Mouse (Mus musculus): ENCODE results near the gene Pard3b. TPM values are rescaled to one million over a fixed set of nuclear protein-coding genes. Genes with fewer than 3 reads are reported as not detected.

Pard3b gene
- polyA plus RNA-seq, 1 experiment from 2014 or later, result 11.4 TPM

DNA sequence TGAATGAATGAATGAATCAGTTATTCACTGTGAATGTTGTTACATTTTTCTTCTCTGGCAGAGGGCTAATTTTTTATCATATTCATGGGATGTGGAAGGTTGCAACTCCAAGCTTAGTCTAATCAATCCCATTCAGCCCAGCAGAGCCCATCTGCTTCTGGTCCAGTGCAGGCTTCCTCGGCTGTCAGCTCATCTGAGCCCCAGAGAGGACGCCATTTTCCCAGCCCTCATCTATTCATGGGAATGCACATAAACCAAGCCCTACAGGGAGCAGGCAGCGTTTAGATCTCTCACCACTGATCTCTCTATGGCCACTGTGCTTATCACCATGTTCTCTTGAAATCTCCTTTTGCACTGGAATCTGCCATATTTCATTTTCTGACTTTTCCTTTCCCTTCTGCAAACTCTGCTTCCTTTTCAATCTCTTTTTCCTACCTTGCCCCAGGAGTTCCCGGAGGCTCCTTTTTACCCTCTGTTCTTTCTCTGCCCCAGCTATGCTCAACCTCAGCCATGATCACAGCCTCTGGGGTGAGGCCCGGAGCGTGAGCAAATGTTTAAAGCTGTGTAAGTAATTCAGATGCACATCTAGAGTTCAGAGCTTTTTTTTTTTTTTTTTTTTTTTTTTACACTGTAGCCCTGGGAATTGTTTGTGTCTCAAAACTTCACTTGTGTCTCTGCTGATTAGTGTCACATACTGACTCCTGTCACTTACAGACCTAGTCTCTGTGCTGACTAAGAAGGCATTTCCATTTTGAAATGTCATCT, 241.3 kb downstream of the Pard3b start:
- WGBS, result 65% methylated on average over 6 of the region's 6 CpGs

GRCm38 (mm10) chr1:61896048-61896447, 257.4 kb downstream of the Pard3b start:
- H3K36me3 ChIP-seq, result no peaks in the 10 kb centered on the region
- no peak for ATAC-seq (ENCODE audit: low FRiP score)
- H3K4me1 ChIP-seq (replicated peaks), result no peaks in the 10 kb centered on the region
- no peaks in the 10 kb centered on the region for H3K9me3 ChIP-seq
- no peak overlapping the region for H3K9ac ChIP-seq
- H3K27ac ChIP-seq, result no peak overlapping the region
- H3K27me3 ChIP-seq, result no peaks in the 10 kb centered on the region
- 80% methylated on average over 4 of the region's 4 CpGs for WGBS
- H3K4me2 ChIP-seq, result no peak overlapping the region
- no peak overlapping the region for H3K4me3 ChIP-seq

More for the DNA sequence above, 241.3 kb downstream of the Pard3b start:
- H3K9ac ChIP-seq, result no peak overlapping the region
- peaks cover 7% of the 10 kb centered on the region; the same call in 1 of the 2 replicates for H3K4me1 ChIP-seq (replicated peaks)
- H3K36me3 ChIP-seq, result no peaks in the 10 kb centered on the region
- no peaks in the 10 kb centered on the region for H3K27me3 ChIP-seq
- H3K4me2 ChIP-seq, result no peak overlapping the region
- H3K27ac ChIP-seq, result peak overlapping the region; percentile 26; the same call in 1 of the 2 replicates
- no peak overlapping the region for H3K4me3 ChIP-seq
- no peaks in the 10 kb centered on the region for H3K9me3 ChIP-seq
- no peak for ATAC-seq (ENCODE audit: low FRiP score)

- no peak overlapping the region for H3K4me2 ChIP-seq
- no peak overlapping the region for H3K4me3 ChIP-seq
- 85% methylated on average over 4 of the region's 4 CpGs for WGBS
- no peak overlapping the region for H3K27ac ChIP-seq
- H3K27me3 ChIP-seq, result no peaks in the 10 kb centered on the region
- H3K4me1 ChIP-seq (replicated peaks), result no peaks in the 10 kb centered on the region; the same call in 1 of the 2 replicates
- no peaks in the 10 kb centered on the region for H3K36me3 ChIP-seq
- no peak overlapping the region for H3K9ac ChIP-seq
- H3K9me3 ChIP-seq, result no peaks in the 10 kb centered on the region
- ATAC-seq (ENCODE audit: low FRiP score), result no peak
Observed at GRCm38 (mm10) chr1:61903271-61904007, 264.8 kb downstream of the Pard3b start.

DNA sequence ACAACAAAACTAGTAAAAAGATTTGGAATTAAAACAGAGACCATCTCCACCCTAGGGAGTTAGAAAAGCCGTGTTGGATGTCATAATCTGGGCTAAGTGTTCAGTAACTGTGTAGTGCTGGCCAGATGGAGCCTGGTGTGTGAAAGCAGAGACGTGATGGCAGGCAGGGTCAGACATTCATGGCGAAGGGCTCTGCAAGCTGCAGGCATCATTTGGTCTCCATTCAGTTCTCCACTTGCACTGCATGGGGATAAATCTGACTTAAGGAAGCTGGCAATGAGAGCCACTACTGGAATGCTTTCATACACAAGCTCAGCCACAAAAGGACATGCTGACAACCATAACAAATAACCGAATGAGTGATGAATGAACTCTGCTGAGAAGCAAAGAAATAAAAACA, 265.4 kb downstream of the Pard3b start:
- Histone ChIP-seq H3K9me3 (no peaks in the 10 kb centered on the region), H3K27ac (no peak overlapping the region), H3K27me3 (no peaks in the 10 kb centered on the region), H3K4me3 (no peak overlapping the region), H3K9ac (no peak overlapping the region), H3K4me1 (replicated peaks) (no peaks in the 10 kb centered on the region; the same call in 1 of the 2 replicates), H3K36me3 (no peaks in the 10 kb centered on the region), H3K4me2 (no peak overlapping the region)
- 41% methylated on average over 4 of the region's 4 CpGs for WGBS
- no peak for ATAC-seq (ENCODE audit: low FRiP score)

GRCm38 (mm10) chr1:61912931-61913330, 274.3 kb downstream of the Pard3b start:
- Histone ChIP-seq H3K27me3 (no peaks in the 10 kb centered on the region), H3K9ac (no peak overlapping the region), H3K36me3 (no peaks in the 10 kb centered on the region), H3K27ac (peak overlapping the region; percentile 1; the same call in 1 of the 2 replicates), H3K4me3 (no peak overlapping the region), H3K4me1 (replicated peaks) (peaks cover 5% of the 10 kb centered on the region; the same call in 1 of the 2 replicates), H3K9me3 (no peaks in the 10 kb centered on the region), H3K4me2 (no peak overlapping the region)
- WGBS, result 42% methylated on average over 2 of the region's 2 CpGs
- no peak for ATAC-seq (ENCODE audit: low FRiP score)

- no peak overlapping the region for H3K4me2 ChIP-seq
- no peaks in the 10 kb centered on the region for H3K27me3 ChIP-seq
- no peaks in the 10 kb centered on the region for H3K36me3 ChIP-seq
- WGBS, result 22% methylated on average over 2 of the region's 2 CpGs
- H3K9me3 ChIP-seq, result no peaks in the 10 kb centered on the region
- no peak overlapping the region for H3K4me3 ChIP-seq
- H3K27ac ChIP-seq, result no peak overlapping the region
- ATAC-seq (ENCODE audit: low FRiP score), result no peak
- H3K9ac ChIP-seq, result no peak overlapping the region
- peaks cover 13% of the 10 kb centered on the region for H3K4me1 ChIP-seq (replicated peaks)
Observed at GRCm38 (mm10) chr1:61924958-61925357, 286.3 kb downstream of the Pard3b start.

DNA sequence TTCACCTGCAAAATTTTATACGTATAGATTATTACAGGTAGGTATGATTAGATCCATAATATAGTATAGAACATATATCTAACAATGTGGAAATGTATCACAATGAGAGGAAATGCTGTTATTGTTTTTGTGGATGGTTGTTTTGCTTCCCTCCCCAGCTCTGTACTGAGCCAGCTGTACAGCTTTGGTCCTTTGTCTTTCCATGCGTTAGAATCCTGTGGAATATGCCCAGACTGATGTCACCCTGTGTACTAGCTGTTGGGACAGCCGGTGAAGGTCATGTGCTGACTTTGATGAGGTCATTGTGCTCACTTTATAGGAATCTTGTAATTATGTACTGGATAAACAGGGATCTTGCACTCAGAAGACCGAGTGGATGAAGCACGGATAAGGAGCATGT, 286.9 kb downstream of the Pard3b start:
- no peak overlapping the region for H3K4me2 ChIP-seq
- no peak overlapping the region for H3K27ac ChIP-seq
- H3K4me1 ChIP-seq (replicated peaks), result peaks cover 13% of the 10 kb centered on the region
- WGBS, result 61% methylated on average over 5 of the region's 5 CpGs
- no peaks in the 10 kb centered on the region for H3K9me3 ChIP-seq
- no peak overlapping the region for H3K4me3 ChIP-seq
- H3K9ac ChIP-seq, result no peak overlapping the region
- no peak for ATAC-seq (ENCODE audit: low FRiP score)
- H3K36me3 ChIP-seq, result no peaks in the 10 kb centered on the region
- no peaks in the 10 kb centered on the region for H3K27me3 ChIP-seq

DNA sequence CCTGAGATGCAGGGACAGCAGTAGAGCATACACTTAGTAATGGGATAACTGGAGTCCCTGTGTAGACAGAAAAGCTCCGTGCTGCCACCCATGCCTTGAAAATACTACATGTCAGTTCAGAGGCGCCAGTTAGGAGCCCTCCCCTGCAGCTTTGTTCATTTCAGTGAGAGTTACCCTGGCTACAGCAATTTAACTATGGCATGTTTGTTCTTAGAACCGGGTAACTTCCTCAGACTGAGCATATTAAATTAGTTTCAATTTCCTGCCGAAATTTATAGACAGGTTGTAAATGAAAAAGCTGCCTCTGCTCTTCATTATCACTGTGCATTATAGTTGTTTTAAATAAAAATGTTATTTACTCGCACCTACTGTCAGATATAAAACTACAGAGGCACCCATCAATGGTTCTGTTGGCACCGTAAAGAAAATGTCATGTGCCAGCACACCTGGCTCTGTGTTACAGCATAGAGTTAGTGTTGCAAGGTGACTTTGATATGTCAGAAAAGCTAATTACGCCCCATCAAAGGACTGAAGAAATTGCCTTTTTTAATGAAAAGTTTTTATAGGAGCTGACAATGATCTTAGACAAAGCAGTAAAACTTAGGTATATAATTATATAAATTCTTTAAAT, 289.6 kb downstream of the Pard3b start:
- no peaks in the 10 kb centered on the region for H3K36me3 ChIP-seq
- ATAC-seq (ENCODE audit: low FRiP score), result no peak
- peaks cover 13% of the 10 kb centered on the region for H3K4me1 ChIP-seq (replicated peaks)
- H3K9ac ChIP-seq, result no peak overlapping the region
- H3K4me2 ChIP-seq, result no peak overlapping the region
- no peaks in the 10 kb centered on the region for H3K9me3 ChIP-seq
- no peaks in the 10 kb centered on the region for H3K27me3 ChIP-seq
- H3K4me3 ChIP-seq, result no peak overlapping the region
- H3K27ac ChIP-seq, result 0 out of 2 replicates have a peak overlapping the region, but pooled peaks have one; percentile 23
- 46% methylated on average over 7 of the region's 7 CpGs for WGBS

- H3K4me2 ChIP-seq, result no peak overlapping the region
- WGBS, result 85% methylated on average over 2 of the region's 2 CpGs
Observed at GRCm38 (mm10) chr1:61933574-61933973, 294.9 kb downstream of the Pard3b start.

DNA sequence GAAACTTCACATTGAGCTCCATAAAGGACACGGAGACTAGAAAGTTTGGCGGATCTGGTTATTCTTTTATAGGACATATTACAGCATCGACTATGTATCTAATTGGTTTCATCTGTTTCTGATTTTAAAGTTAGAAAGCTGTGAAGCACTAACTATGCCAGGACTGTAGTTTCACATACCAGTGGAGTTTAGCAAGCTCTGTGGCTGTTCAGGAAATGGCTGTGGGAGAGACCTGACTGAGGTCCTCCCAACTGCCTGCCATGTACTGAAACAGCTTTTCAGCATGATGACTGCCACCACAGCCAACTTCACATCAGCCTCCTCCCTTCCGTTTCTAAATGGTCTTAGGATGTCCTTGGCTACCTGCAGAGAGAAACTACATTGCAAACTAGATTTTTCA, 296.1 kb downstream of the Pard3b start:
- Histone ChIP-seq H3K4me1 (replicated peaks) (no peaks in the 10 kb centered on the region; the same call in 1 of the 2 replicates), H3K9me3 (no peaks in the 10 kb centered on the region), H3K27ac (no peak overlapping the region), H3K4me2 (no peak overlapping the region), H3K4me3 (no peak overlapping the region), H3K36me3 (no peaks in the 10 kb centered on the region), H3K27me3 (no peaks in the 10 kb centered on the region), H3K9ac (no peak overlapping the region)
- ATAC-seq (ENCODE audit: low FRiP score), result no peak
- WGBS, result 90% methylated on average over 4 of the region's 4 CpGs

More at GRCm38 (mm10) chr1:61933574-61933973, 294.9 kb downstream of the Pard3b start:
- no peak overlapping the region for H3K4me3 ChIP-seq
- H3K9ac ChIP-seq, result no peak overlapping the region
- H3K36me3 ChIP-seq, result no peaks in the 10 kb centered on the region
- no peaks in the 10 kb centered on the region for H3K9me3 ChIP-seq
- ATAC-seq (ENCODE audit: low FRiP score), result no peak
- H3K27ac ChIP-seq, result no peak overlapping the region
- no peaks in the 10 kb centered on the region for H3K4me1 ChIP-seq (replicated peaks)
- H3K27me3 ChIP-seq, result no peaks in the 10 kb centered on the region

DNA sequence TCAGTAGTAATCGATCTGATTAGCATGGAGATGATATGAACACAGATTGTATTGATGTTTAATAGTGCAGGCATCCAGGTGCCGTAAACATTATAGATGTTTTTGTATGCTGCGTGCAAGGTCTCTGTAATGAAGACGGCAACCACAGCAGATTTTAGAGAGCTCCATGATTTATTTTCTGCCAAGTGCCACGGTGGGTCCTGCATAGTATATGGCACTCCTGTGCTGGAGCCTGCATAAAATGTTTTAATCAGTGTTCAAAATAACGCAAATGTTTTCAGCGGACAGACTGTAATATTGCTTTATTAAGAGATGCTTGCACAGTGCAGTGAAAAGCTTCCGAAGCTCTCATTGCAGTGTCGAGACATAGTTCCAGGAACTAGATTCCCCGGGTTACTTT, 301.3 kb downstream of the Pard3b start:
- H3K27ac ChIP-seq, result no peak overlapping the region
- H3K4me1 ChIP-seq (replicated peaks), result no peaks in the 10 kb centered on the region; the same call in 1 of the 2 replicates
- peaks cover 7% of the 10 kb centered on the region; the same call in 1 of the 2 replicates for H3K9me3 ChIP-seq
- H3K9ac ChIP-seq, result no peak overlapping the region
- WGBS, result 77% methylated on average over 10 of the region's 10 CpGs
- no peaks in the 10 kb centered on the region for H3K36me3 ChIP-seq
- 0 out of 2 replicates have a peak, but pooled peaks have one; percentile 13 for ATAC-seq (ENCODE audit: low FRiP score)
- no peak overlapping the region for H3K4me2 ChIP-seq
- no peaks in the 10 kb centered on the region for H3K27me3 ChIP-seq
- H3K4me3 ChIP-seq, result no peak overlapping the region

DNA sequence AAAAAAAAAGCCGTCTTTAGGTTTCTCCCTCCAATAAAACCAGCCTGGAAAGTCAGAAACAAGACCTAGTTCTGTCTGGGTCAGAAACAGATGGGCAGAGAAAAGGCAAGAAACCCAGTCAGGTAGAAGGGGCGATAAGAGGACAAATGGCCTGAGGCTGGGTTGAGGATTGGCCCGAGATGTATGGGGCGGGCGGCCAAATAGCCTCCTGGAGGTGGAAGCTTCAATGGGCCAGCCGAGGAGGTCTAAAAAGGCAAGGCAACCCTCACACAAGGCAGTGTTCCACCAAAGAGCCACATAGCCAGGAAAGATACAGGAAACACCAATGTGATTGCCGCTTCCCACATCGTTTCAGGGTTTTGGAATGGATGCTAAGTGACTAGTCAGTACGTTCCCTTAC, 322.9 kb downstream of the Pard3b start:
- H3K4me2 ChIP-seq, result no peak overlapping the region
- no peak overlapping the region for H3K27ac ChIP-seq
- H3K4me1 ChIP-seq (replicated peaks), result peaks cover 4% of the 10 kb centered on the region; the same call in 1 of the 2 replicates
- no peaks in the 10 kb centered on the region for H3K36me3 ChIP-seq
- 92% methylated on average over 9 of the region's 9 CpGs for WGBS
- no peaks in the 10 kb centered on the region for H3K27me3 ChIP-seq
- no peak overlapping the region for H3K9ac ChIP-seq
- no peaks in the 10 kb centered on the region for H3K9me3 ChIP-seq
- H3K4me3 ChIP-seq, result no peak overlapping the region
- no peak for ATAC-seq (ENCODE audit: low FRiP score)

Measured in hindbrain, embryonic 13.5 days (tissue).